Mouse (Mus musculus) A20 (cell line): Measurements from ENCODE around the gene Pogk.

Experiments
- DNase-seq: peaks from one replicate; pipeline ENCODE4 v3.0.0-alpha.2; 2011; ENCODE audit warnings: low read depth, low spot score

The Pogk gene

GRCm38 (mm10) chr1:166409701-166410220 is at the start of gene Pogk:
Pogk (minus strand) TSS chr1:166409863.
- peak; percentile 92 for DNase-seq

- DNase-seq = no peak
Observed at GRCm38 (mm10) chr1:166441992-166442391, 32.3 kb upstream of the Pogk start.

GRCm38 (mm10) chr1:166439426-166439825 is 29.8 kb upstream of the Pogk start:
- no peak for DNase-seq

GRCm38 (mm10) chr1:166429809-166430431 is 20.3 kb upstream of the Pogk start:
- DNase-seq = no peak

GRCm38 (mm10) chr1:166429053-166429452 is 19.4 kb upstream of the Pogk start:
- DNase-seq = peak; percentile 49

GRCm38 (mm10) chr1:166412266-166412665 is 2.6 kb upstream of the Pogk start:
- no peak for DNase-seq

- DNase-seq = no peak
Observed at GRCm38 (mm10) chr1:166411541-166411940, 1.9 kb upstream of the Pogk start.

GRCm38 (mm10) chr1:166409177-166409700 is 424 bp downstream of the Pogk start:
- no peak for DNase-seq

GRCm38 (mm10) chr1:166403846-166404245 is 5.8 kb downstream of the Pogk start:
- no peak for DNase-seq

GRCm38 (mm10) chr1:166402003-166402402 is 7.7 kb downstream of the Pogk start:
- no peak for DNase-seq

GRCm38 (mm10) chr1:166401455-166401854 is 8.2 kb downstream of the Pogk start:
- DNase-seq = no peak

- DNase-seq = no peak
Observed at GRCm38 (mm10) chr1:166396381-166396780, 13.3 kb downstream of the Pogk start.

- no peak for DNase-seq
Observed at GRCm38 (mm10) chr1:166395661-166396060, 14.0 kb downstream of the Pogk start.

GRCm38 (mm10) chr1:166394770-166395169 is 14.9 kb downstream of the Pogk start:
- DNase-seq = no peak

- no peak for DNase-seq
Observed at GRCm38 (mm10) chr1:166391671-166392070, 18.0 kb downstream of the Pogk start.

- no peak for DNase-seq
Observed at GRCm38 (mm10) chr1:166389406-166390125, 20.1 kb downstream of the Pogk start.

- no peak for DNase-seq
Observed at GRCm38 (mm10) chr1:166388511-166388910, 21.2 kb downstream of the Pogk start.

- DNase-seq = no peak
Observed at GRCm38 (mm10) chr1:166385431-166385830, 24.2 kb downstream of the Pogk start.

GRCm38 (mm10) chr1:166384614-166385013 is 25.0 kb downstream of the Pogk start:
- no peak for DNase-seq

- no peak for DNase-seq
Observed at GRCm38 (mm10) chr1:166382626-166383025, 27.0 kb downstream of the Pogk start.

GRCm38 (mm10) chr1:166381821-166382220 is 27.8 kb downstream of the Pogk start:
- DNase-seq = no peak

GRCm38 (mm10) chr1:166381336-166381735 is 28.3 kb downstream of the Pogk start:
- no peak for DNase-seq
